Mouse (Mus musculus): ENCODE measurements around the gene Mfsd14a. TPM values are rescaled to one million over a fixed set of nuclear protein-coding genes. Genes with fewer than 3 reads are reported as not detected.

The Mfsd14a gene
- polyA plus RNA-seq, 1 experiment from 2014 or later = 40.0 TPM

DNA sequence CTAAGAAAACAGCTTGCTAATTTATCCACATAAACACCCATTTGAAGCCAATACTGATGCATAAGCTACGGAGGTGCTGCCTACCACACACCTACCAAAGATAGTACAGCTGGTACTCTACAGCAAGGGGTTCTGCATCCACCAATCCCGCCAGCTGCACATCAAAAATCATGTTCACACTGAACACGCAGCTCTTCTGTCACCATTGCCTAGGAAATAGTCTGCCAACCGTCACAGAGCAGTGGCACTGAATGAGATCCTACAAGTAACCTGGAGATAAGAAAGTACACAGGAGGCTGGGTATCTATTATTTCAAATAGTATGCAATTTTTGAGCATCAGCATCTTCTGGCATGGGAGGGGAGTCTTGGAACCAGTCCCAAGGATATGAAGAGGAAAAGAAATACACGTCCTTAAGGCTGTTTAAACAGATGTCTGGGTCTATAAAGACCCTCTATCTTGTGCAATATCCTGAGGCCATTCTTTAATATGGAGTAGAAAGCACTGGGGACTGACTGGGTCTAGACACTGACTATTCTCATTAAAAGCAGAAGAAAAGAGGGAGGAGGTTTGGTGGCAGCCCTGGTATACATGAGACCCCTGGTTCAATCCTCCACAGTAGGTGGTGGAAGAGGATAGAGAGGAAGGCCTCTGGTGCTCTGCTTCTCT lies 9.1 kb downstream of the Mfsd14a start:
- peaks cover 7% of the 10 kb centered on the region; the same call in 1 of the 2 replicates for H3K36me3 ChIP-seq (ENCODE audit: control insufficient read depth, insufficient read depth)
- WGBS = 66% methylated on average over 5 of the region's 5 CpGs
- no peaks in the 10 kb centered on the region for H3K27me3 ChIP-seq (replicated peaks; ENCODE audit: control insufficient read depth, insufficient read depth, low read length)
- no peak for ATAC-seq
- no peak overlapping the region for H3K4me3 ChIP-seq (ENCODE audit: low read depth, low read length)
- no peak overlapping the region for H3K4me2 ChIP-seq (replicated peaks; ENCODE audit: low read depth)
- H3K27ac ChIP-seq (ENCODE audit: low read depth, low read length) = no peak overlapping the region
- H3K4me1 ChIP-seq (replicated peaks; ENCODE audit: control insufficient read depth, insufficient read depth, low read length) = no peaks in the 10 kb centered on the region
- H3K9me3 ChIP-seq (ENCODE audit: control insufficient read depth) = no peaks in the 10 kb centered on the region
- TF ChIP-seq CTCF (IDR thresholded peaks at IDR 0.05; ENCODE audit: low read depth) = no peak
- H3K9ac ChIP-seq (ENCODE audit: low read depth, low read length) = no peak overlapping the region

DNA sequence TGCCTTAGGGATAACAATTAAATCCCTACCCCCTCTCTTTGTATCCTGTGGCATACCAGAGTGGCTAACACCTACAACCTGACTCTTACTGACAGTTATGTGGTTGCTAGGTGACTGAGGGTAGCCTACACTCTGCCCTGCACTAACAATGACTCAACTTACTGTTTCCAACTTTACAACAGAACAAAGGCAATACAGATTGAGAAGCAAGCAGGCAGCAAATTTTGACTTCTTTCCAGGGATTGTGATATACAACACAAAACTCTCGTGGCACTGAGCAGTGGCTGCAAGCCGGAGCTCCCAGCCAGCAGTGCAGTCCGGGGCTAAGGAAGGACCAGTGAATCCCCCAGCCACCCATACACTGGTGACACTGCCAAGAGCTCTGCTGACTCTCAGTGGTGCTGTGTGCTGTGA lies 10.4 kb downstream of the Mfsd14a start:
- Histone ChIP-seq H3K9ac (ENCODE audit: low read depth, low read length) (no peak overlapping the region), H3K4me1 (replicated peaks; ENCODE audit: control insufficient read depth, insufficient read depth, low read length) (no peaks in the 10 kb centered on the region), H3K9me3 (ENCODE audit: control insufficient read depth) (no peaks in the 10 kb centered on the region), H3K4me2 (replicated peaks; ENCODE audit: low read depth) (no peak overlapping the region), H3K27me3 (replicated peaks; ENCODE audit: control insufficient read depth, insufficient read depth, low read length) (no peaks in the 10 kb centered on the region), H3K36me3 (ENCODE audit: control insufficient read depth, insufficient read depth) (peaks cover 13% of the 10 kb centered on the region; the same call in 1 of the 2 replicates), H3K27ac (ENCODE audit: low read depth, low read length) (no peak overlapping the region), H3K4me3 (ENCODE audit: low read depth, low read length) (no peak overlapping the region)
- no peak for TF ChIP-seq CTCF (IDR thresholded peaks at IDR 0.05; ENCODE audit: low read depth)
- ATAC-seq = no peak
- 49% methylated on average over 3 of the region's 3 CpGs for WGBS

DNA sequence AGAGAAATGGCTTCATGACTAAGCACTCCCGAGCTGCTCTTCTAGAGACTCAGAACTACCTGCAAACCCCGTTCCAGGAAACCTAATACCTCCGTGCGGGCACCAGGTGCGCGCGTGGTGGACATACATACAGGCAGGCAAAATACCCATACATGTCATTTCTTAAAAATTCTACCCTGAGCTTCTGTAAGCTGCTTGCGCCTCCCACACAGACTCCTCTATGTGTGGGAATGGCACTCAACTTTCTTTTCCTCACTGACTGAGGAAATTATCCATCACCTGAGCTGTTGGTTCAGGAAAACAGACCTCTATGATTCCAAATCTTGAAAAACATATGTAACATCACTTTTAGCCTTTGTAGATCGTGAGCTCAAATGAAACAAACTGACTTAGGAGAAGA lies 11.8 kb downstream of the Mfsd14a start:
- H3K4me2 ChIP-seq (replicated peaks; ENCODE audit: low read depth) = no peak overlapping the region
- H3K4me1 ChIP-seq (replicated peaks; ENCODE audit: control insufficient read depth, insufficient read depth, low read length) = no peaks in the 10 kb centered on the region
- no peak overlapping the region for H3K9ac ChIP-seq (ENCODE audit: low read depth, low read length)
- ATAC-seq = no peak
- H3K36me3 ChIP-seq (ENCODE audit: control insufficient read depth, insufficient read depth) = peaks cover 25% of the 10 kb centered on the region
- no peak for TF ChIP-seq CTCF (IDR thresholded peaks at IDR 0.05; ENCODE audit: low read depth)
- WGBS = 94% methylated on average over 9 of the region's 9 CpGs
- H3K4me3 ChIP-seq (ENCODE audit: low read depth, low read length) = no peak overlapping the region
- H3K27me3 ChIP-seq (replicated peaks; ENCODE audit: control insufficient read depth, insufficient read depth, low read length) = no peaks in the 10 kb centered on the region
- H3K9me3 ChIP-seq (ENCODE audit: control insufficient read depth) = no peaks in the 10 kb centered on the region
- no peak overlapping the region for H3K27ac ChIP-seq (ENCODE audit: low read depth, low read length)

DNA sequence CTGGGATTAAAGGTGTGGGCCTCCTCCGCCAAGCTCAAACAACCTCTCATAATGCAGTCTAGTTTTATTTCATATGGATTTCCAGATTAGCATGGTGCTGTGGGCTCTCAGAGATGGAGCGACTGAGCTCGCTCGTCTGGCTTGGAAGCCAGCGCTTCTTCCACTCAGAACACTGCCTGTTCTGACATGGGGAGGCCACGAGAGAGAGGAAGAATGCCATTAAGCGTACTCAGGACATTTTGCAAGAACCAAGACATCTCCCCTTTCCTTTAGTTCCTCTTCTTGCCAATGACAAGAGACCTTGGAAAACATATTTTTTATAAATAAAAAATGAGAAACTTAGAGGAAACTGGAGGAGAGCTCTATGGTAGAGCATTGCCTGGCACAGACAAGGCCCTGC lies 13.7 kb downstream of the Mfsd14a start:
- 91% methylated on average over 7 of the region's 7 CpGs for WGBS
- TF ChIP-seq CTCF (IDR thresholded peaks at IDR 0.05; ENCODE audit: low read depth) = no peak
- Histone ChIP-seq H3K4me3 (ENCODE audit: low read depth, low read length) (no peak overlapping the region), H3K36me3 (ENCODE audit: control insufficient read depth, insufficient read depth) (peaks cover 37% of the 10 kb centered on the region), H3K9ac (ENCODE audit: low read depth, low read length) (no peak overlapping the region), H3K4me2 (replicated peaks; ENCODE audit: low read depth) (no peak overlapping the region), H3K27me3 (replicated peaks; ENCODE audit: control insufficient read depth, insufficient read depth, low read length) (no peaks in the 10 kb centered on the region), H3K9me3 (ENCODE audit: control insufficient read depth) (no peaks in the 10 kb centered on the region), H3K27ac (ENCODE audit: low read depth, low read length) (no peak overlapping the region), H3K4me1 (replicated peaks; ENCODE audit: control insufficient read depth, insufficient read depth, low read length) (no peaks in the 10 kb centered on the region)
- no peak for ATAC-seq

DNA sequence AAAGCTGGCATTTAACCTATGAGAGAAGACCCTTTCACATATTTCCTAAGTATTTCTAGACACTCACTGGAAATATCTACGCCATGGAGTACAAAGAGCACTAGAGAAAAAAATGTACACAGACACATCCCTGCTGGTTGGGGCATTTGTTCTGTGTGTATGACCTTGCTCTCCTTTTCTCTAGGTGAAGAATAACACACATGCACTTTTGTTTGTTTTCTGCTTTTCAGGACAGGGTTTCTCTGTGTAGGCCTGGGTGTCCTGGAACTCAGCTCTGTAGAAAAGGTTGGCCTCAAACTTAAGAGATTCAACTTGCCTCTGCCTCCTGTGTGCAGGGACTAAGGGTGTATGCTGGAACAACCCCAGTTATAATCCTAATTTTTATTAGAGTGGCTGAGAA lies 16.1 kb downstream of the Mfsd14a start:
- Histone ChIP-seq H3K27me3 (replicated peaks; ENCODE audit: control insufficient read depth, insufficient read depth, low read length) (no peaks in the 10 kb centered on the region), H3K4me3 (ENCODE audit: low read depth, low read length) (no peak overlapping the region), H3K9me3 (ENCODE audit: control insufficient read depth) (no peaks in the 10 kb centered on the region), H3K4me2 (replicated peaks; ENCODE audit: low read depth) (no peak overlapping the region), H3K27ac (ENCODE audit: low read depth, low read length) (no peak overlapping the region), H3K36me3 (ENCODE audit: control insufficient read depth, insufficient read depth) (peaks cover 54% of the 10 kb centered on the region), H3K4me1 (replicated peaks; ENCODE audit: control insufficient read depth, insufficient read depth, low read length) (no peaks in the 10 kb centered on the region), H3K9ac (ENCODE audit: low read depth, low read length) (no peak overlapping the region)
- no peak for TF ChIP-seq CTCF (IDR thresholded peaks at IDR 0.05; ENCODE audit: low read depth)
- WGBS = 97% methylated on average over 1 of the region's 1 CpGs
- no peak for ATAC-seq

DNA sequence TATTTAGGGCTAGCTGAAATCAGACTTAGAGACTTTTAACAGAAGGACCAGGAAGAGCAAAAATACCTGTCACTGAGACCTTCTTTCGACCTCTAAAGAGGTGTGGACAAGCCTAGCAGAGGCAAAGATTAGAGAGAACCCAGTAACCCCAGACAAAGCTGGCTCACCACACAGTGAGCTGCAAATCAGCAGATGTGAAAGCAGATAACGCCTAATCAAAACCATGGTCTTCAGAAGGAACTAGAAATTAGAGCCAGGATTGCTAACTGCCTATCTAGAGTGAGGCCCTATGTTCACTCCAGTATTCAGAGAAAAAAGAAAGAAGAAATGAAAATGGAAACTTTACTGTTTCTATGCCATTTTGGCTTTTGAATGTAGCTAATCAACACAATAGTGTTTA lies 20.1 kb downstream of the Mfsd14a start:
- Histone ChIP-seq H3K4me2 (replicated peaks; ENCODE audit: low read depth) (no peak overlapping the region), H3K36me3 (ENCODE audit: control insufficient read depth, insufficient read depth) (peaks cover 71% of the 10 kb centered on the region), H3K9ac (ENCODE audit: low read depth, low read length) (no peak overlapping the region), H3K27ac (ENCODE audit: low read depth, low read length) (no peak overlapping the region), H3K4me1 (replicated peaks; ENCODE audit: control insufficient read depth, insufficient read depth, low read length) (0 out of 2 replicates have a peak, but pooled peaks cover 2% of the 10 kb centered on the region), H3K9me3 (ENCODE audit: control insufficient read depth) (no peaks in the 10 kb centered on the region), H3K4me3 (ENCODE audit: low read depth, low read length) (no peak overlapping the region), H3K27me3 (replicated peaks; ENCODE audit: control insufficient read depth, insufficient read depth, low read length) (no peaks in the 10 kb centered on the region)
- no peak for TF ChIP-seq CTCF (IDR thresholded peaks at IDR 0.05; ENCODE audit: low read depth)
- WGBS = 91% methylated on average over 2 of the region's 2 CpGs
- no peak for ATAC-seq
